Mouse (Mus musculus) ovary, postnatal 36 days (tissue): ENCODE data around the gene Slc22a30.
"Not testable (repeated sequence)": the region's sequence is repeated elsewhere in the genome, so short reads cannot be mapped to it uniquely, and the experiment has no call there.

Experiments
- DNase-seq: peaks from one replicate; pipeline ENCODE4 v3.0.0; 2022; ENCODE audit warnings: low spot score, mixed read lengths

Gene Slc22a30

DNA sequence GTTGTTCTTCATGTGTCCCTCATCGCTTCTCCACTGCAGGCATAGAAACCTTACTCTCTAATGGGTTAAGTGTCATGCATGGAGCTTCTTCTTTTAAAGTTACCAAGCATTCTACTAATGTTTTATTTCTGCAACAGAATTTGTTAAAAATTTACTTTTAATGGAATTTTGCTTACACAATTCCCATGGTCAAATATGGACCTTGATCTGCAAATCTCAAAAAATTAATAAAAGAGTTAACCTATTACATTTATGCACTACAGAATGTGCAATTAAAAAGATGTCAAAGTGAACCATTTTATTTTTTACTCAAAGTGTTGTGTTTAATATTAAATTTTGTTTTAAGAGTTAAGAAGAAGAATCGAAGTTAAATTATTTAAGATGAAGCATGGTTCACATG, at the start of gene Slc22a30:
Gene Slc22a30 (minus strand): TSS at position 101 of the 400 bp plus-strand sequence.
- DNase-seq = not testable (repeated sequence)

DNA sequence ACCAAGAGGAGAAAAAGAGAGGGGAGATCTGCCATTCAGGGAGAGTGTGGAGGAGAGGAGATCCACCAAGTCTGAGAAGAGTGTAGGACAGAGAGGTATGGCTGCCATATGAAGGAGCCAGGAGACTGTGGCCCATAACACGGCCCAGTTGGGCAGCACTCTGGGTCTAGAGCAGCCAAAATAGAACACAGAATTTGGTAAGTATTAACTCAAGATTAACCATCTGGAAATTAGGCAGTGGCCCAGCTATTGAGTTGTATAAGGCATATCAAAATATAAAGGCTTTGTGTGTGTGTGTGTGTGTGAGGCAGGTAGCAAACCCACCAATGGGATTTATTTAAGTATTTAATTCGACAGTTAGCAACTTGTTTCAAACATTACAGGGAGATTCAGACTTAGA, 43.4 kb upstream of the Slc22a30 start:
- DNase-seq = no peak

DNA sequence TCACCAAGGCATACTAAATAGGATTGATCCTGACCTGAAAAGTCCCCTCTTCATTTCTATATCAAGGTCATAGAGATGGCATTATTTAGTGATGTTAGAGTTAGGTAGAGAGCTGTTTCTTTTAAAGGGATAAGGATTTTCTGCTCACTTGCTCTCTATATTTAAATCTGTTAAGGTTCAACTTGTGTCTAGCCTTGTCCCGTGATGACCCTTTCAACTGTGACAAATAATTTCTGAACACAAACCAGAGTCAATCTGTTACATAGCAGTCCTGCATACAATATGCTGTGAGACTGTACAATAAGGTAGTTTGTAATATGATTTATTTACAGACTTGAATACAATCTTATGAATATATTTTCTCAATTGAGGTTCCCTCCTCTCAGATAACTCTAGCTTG, 42.6 kb upstream of the Slc22a30 start:
- no peak for DNase-seq

DNA sequence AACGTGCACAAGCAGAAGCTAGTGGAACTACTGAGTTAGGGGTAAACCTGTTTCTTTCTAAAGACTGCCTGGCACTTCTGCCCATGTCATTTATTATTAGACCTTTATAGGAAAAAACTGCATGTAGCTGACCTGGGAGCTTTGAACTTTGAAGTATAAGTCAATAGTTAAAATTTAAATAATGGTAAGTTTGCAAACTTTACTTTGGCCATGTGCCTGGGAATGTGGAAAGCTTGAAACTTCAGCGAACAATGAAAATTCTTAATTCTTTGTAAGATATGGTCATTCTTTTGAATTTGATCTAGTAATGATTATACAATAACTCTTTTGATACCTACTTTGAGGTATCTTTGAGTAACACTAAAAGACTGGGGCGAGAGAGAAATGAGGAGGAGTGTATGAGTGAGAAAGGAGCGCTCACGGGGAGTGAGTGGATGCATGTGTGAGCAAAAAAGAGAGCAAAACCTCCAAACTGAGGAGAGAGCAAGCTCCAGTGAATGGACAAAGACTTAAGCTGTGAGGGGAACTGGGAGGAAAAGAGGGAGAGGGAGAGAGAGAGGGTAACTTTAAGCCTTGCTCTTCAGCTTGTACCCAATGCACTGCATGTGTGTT, 26.2 kb upstream of the Slc22a30 start:
- no peak for DNase-seq

DNA sequence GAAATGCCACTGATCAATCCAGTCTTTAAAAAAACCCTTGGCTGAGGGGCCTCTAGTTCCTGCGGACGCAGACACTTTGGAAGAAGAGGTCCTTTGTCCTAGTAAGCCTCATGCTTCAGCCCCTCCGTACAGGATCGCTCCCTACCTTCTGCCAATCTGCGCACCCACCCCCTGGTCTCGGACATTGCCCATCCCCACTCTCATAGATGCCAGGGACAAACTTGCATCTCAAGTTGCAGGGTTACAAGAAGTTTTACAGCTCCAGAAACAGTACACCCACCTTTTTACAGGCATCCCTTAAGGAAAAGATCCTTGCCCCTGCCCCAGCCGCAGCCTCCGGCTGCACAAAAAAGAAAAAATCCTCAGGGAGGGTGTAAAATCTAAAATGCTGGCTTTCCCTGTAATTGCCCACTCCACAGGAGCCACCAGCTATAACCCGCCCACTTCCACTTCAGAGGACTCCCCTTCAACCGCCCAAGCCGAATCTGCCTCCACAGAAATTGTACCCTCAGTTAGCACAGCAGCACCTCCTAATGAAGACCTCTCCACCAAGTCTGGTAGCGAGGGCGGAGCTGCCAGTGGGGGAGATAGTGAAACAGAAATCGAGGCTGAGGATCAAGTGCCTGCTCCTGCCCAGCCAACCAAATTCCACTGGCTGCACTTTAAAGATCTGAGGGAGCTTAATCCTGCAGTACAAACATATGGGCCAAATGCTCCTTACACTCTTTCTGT, 2.5 kb upstream of the Slc22a30 start:
- DNase-seq = not testable (repeated sequence)
